ENCODE assay signal across 12 mouse cellular contexts in genomic region chr15:31563577-31564546, GRCm38 (mm10). TPM values are rescaled to one million over a fixed set of nuclear protein-coding genes. Genes with fewer than 3 reads are reported as not detected.
DNase-seq lines count a peak whose midpoint lies in the region; ATAC-seq lines count a peak whose summit lies in the region.
"Had no signal": no experiment of that assay in that cellular context is flagged by ENCODE, and none has a peak within 500 bp of the region (broad histone marks: within the 10 kb centered on the region; RNA-seq: fewer than 3 reads in every experiment).

No protein-coding gene starts in this region.

- no peak overlapping the region for H3K27ac ChIP-seq in heart, embryonic 14.5 days (replicated peaks in 1 of 2; ENCODE audit: control insufficient read depth in 1 of 2, insufficient read depth in 1 of 2, low read depth in 2 of 2, low read length in 2 of 2)
- no peak overlapping the region for H3K27ac ChIP-seq in forebrain, embryonic 11.5 days (ENCODE audit: low read depth, low read length)
- H3K27ac ChIP-seq: forebrain, embryonic 13.5 days had no signal

- H3K9me3 ChIP-seq in heart, embryonic 14.5 days (ENCODE audit: control insufficient read depth, low read length) = peaks cover 6% of the 10 kb centered on the region; the same call in 1 of the 2 replicates
- no peaks in the 10 kb centered on the region for H3K9me3 ChIP-seq in forebrain, embryonic 11.5 days (ENCODE audit: control insufficient read depth, low read length)
- H3K9me3 ChIP-seq: forebrain, embryonic 13.5 days had no signal

- H3K27me3 ChIP-seq in heart, embryonic 14.5 days (ENCODE audit: control insufficient read depth, insufficient read depth, low read length) = no peaks in the 10 kb centered on the region
- H3K27me3 ChIP-seq in forebrain, embryonic 11.5 days (ENCODE audit: control insufficient read depth, insufficient read depth, low read length) = no peaks in the 10 kb centered on the region
- H3K27me3 ChIP-seq: forebrain, embryonic 13.5 days; megakaryocyte, embryonic 14.5 days had no signal

- H3K4me3 ChIP-seq in heart, embryonic 14.5 days (ENCODE audit: control insufficient read depth in 1 of 2, insufficient read depth in 1 of 2, low read depth in 1 of 2, low read length in 2 of 2) = 0 out of 4 replicates have a peak overlapping the region, but pooled peaks of 1 of the 2 experiments have one; percentile 0
- H3K4me3 ChIP-seq in forebrain, embryonic 11.5 days (ENCODE audit: low read depth, low read length) = no peak overlapping the region
- H3K4me3 ChIP-seq: forebrain, embryonic 13.5 days; megakaryocyte, embryonic 14.5 days had no signal

- H3K4me2 ChIP-seq in heart, embryonic 14.5 days (ENCODE audit: low read length) = peak overlapping the region; percentile 47
- H3K4me2 ChIP-seq in forebrain, embryonic 11.5 days (ENCODE audit: low read depth, low read length, severe bottlenecking) = no peak overlapping the region
- H3K4me2 ChIP-seq: forebrain, embryonic 13.5 days had no signal

- H3K4me1 ChIP-seq in heart, embryonic 14.5 days (ENCODE audit: control insufficient read depth in 2 of 2, insufficient read depth in 2 of 2, low read length in 2 of 2) = peaks cover 14 to 17% of the 10 kb centered on the region in 2 experiments
- no peaks in the 10 kb centered on the region for H3K4me1 ChIP-seq in forebrain, embryonic 11.5 days (replicated peaks; ENCODE audit: control insufficient read depth, insufficient read depth, low read length)
- H3K4me1 ChIP-seq: forebrain, embryonic 13.5 days had no signal

- no peaks in the 10 kb centered on the region for H3K36me3 ChIP-seq in heart, embryonic 14.5 days (ENCODE audit: control insufficient read depth, insufficient read depth, low read length)
- H3K36me3 ChIP-seq in forebrain, embryonic 11.5 days (ENCODE audit: control insufficient read depth, insufficient read depth, low read length) = no peaks in the 10 kb centered on the region

- no peak for DNase-seq in heart, adult 8-10 months (ENCODE audit: low spot score)
- peak; percentile 79 for DNase-seq in adrenal gland, postnatal 14 days
- DNase-seq in kidney, adult 8-10 months = peak; percentile 84 to 90
- peak; percentile 28 to 53 for DNase-seq in lung, postnatal 4 days
- no peak for DNase-seq in forebrain, embryonic 11.5 days (ENCODE audit: low spot score)
- no peak for DNase-seq in gastrocnemius, postnatal 4 days (ENCODE audit: low spot score in 2 of 2)
- DNase-seq in B cell, adult 2 months = no peak
- DNase-seq: thymus, adult 18-20 months had no signal

- 42% methylated on average over 19 of the region's 19 CpGs for WGBS in heart, embryonic 14.5 days
- 78% methylated on average over 19 of the region's 19 CpGs for WGBS in forebrain, embryonic 11.5 days

- H3K9ac ChIP-seq in heart, embryonic 14.5 days (ENCODE audit: low read length) = no peak overlapping the region
- no peak overlapping the region for H3K9ac ChIP-seq in forebrain, embryonic 11.5 days (ENCODE audit: low read length)
- H3K9ac ChIP-seq: forebrain, embryonic 13.5 days had no signal

- ATAC-seq in heart, embryonic 14.5 days (ENCODE audit: insufficient number of reproducible peaks, insufficient read depth, low FRiP score, low read depth) = no peak
- ATAC-seq in forebrain, embryonic 11.5 days (replicated peaks; ENCODE audit: low FRiP score) = no peak
- ATAC-seq: CD4-positive, CD25-positive, alpha-beta regulatory T cell, adult 4 months; forebrain, embryonic 13.5 days had no signal

RNA-seq across cellular contexts. Expression of gene Cmbl, which starts 1.3 kb away (rescaled TPM):
- polyA plus RNA-seq in heart, embryonic 14.5 days (2014; fragmentation: Nextera tagmentation; extraction: Ambion mirVana) = 9.7 and 12.4 TPM in 2 replicates
- 10 to 100 TPM; 31.4 to 42.1 (median 34.4) TPM for total RNA-seq in heart, adult 8-10 months (2022)
- total RNA-seq in adrenal gland, postnatal 14 days (2021) = 73.9 and 91.6 TPM in 2 replicates
- 0.79 and 1.0 TPM in 2 replicates for polyA plus RNA-seq in forebrain, embryonic 11.5 days (2014; fragmentation: Nextera tagmentation; extraction: Ambion mirVana)
- total RNA-seq in gastrocnemius, postnatal 4 days (2021) = 10 to 100 TPM; 52.5 to 63.7 TPM
- polyA plus RNA-seq: CD4-positive, CD25-positive, alpha-beta regulatory T cell, adult 4 months had no signal

RNA-seq across cellular contexts. Expression of gene March6, which starts 33.0 kb away (rescaled TPM):
- 37.6 and 40.7 TPM in 2 replicates for polyA plus RNA-seq in heart, embryonic 14.5 days (2014; fragmentation: Nextera tagmentation; extraction: Ambion mirVana)
- 100 to 1,000 TPM; 112 to 123 (median 116) TPM for total RNA-seq in heart, adult 8-10 months (2022)
- total RNA-seq in adrenal gland, postnatal 14 days (2021) = 105 TPM in 2 replicates
- polyA plus RNA-seq in forebrain, embryonic 11.5 days (2014; fragmentation: Nextera tagmentation; extraction: Ambion mirVana) = 62.6 and 69.6 TPM in 2 replicates
- 10 to 100 TPM; 57.8 to 61.0 TPM for total RNA-seq in gastrocnemius, postnatal 4 days (2021)

RNA-seq across cellular contexts. Expression of gene Cct5, which starts 37.7 kb away (rescaled TPM):
- polyA plus RNA-seq in heart, embryonic 14.5 days (2014; fragmentation: Nextera tagmentation; extraction: Ambion mirVana) = 358 and 365 TPM in 2 replicates
- total RNA-seq in heart, adult 8-10 months (2022) = 100 to 1,000 TPM; 123 to 130 (median 127) TPM
- total RNA-seq in adrenal gland, postnatal 14 days (2021) = 290 and 308 TPM in 2 replicates
- 695 and 710 TPM in 2 replicates for polyA plus RNA-seq in forebrain, embryonic 11.5 days (2014; fragmentation: Nextera tagmentation; extraction: Ambion mirVana)
- total RNA-seq in gastrocnemius, postnatal 4 days (2021) = 100 to 1,000 TPM; 230 to 241 TPM

RNA-seq across cellular contexts. Expression of gene Fam173b, which starts 37.8 kb away (rescaled TPM):
- 13.7 and 16.6 TPM in 2 replicates for polyA plus RNA-seq in heart, embryonic 14.5 days (2014; fragmentation: Nextera tagmentation; extraction: Ambion mirVana)
- total RNA-seq in heart, adult 8-10 months (2022) = 10 to 100 TPM; 17.2 to 22.2 (median 20.3) TPM
- total RNA-seq in adrenal gland, postnatal 14 days (2021) = 17.1 and 21.7 TPM in 2 replicates
- polyA plus RNA-seq in forebrain, embryonic 11.5 days (2014; fragmentation: Nextera tagmentation; extraction: Ambion mirVana) = 14.2 and 15.0 TPM in 2 replicates
- total RNA-seq in gastrocnemius, postnatal 4 days (2021) = 10 to 100 TPM; 12.7 to 13.7 TPM

Comparison
In these comparisons a context has a peak if more than half of its experiments do, and no peak if none do; other contexts are left out.
1. DNase-seq: peak in adrenal gland, postnatal 14 days (single experiment), kidney, adult 8-10 months (2 of 2) and lung, postnatal 4 days (2 of 2); none in heart, adult 8-10 months (single experiment), forebrain, embryonic 11.5 days (single experiment), gastrocnemius, postnatal 4 days (0 of 2) and B cell, adult 2 months (0 of 2).